Mouse (Mus musculus): Measurements from ENCODE around the gene Rpl7a.
"Not testable (repeated sequence)": the region's sequence is repeated elsewhere in the genome, so short reads cannot be mapped to it uniquely, and the experiment has no call there.

The Rpl7a gene

DNA sequence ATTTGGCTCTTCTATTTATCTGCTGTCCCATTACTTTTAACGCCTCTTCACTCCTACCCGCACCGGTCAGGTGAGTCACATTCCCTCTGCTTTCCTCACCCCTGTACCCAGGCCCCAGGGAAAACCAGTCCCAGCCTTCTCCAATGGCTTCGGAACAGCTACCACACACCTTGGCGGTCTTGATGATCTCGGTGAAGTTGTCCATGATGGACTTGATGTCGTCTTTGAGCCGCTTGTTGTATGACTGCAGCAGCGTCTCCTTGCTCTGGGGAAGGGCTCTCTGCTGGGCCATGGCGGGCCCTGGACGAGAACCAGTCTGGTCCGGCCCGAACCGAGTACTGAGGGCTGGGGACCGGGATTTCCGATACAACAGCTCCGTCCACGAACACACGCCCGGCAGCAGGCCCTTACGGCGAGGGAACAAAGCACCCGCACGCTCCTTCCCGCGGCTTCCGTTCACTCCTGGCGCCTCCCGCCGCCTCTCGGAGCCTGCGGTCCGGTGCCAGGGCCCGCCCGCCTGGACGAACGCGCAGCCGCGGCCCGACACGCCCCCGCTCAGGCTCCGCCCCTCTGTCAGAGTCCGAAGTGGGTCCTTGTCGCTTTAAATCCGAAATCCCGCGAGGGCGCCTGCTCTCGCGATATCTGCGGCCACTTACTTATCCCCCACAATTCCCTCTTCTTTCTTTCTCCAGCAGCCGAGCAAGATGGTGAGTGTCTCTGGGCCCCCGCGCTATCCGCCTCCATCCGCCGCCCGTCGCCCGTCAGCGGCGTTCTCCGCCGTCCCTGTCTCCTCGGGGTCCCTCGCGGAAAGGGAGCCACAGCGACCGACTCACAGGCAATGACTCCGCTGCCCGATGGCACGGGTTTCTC lies at the start of gene Rpl7a, which contains the start of gene Med22:
Gene Rpl7a, plus strand, starts transcription at position 641 of the 870 bp plus-strand sequence.
Gene Med22, minus strand, starts transcription at position 554 of the 870 bp plus-strand sequence.
- DNase-seq: peak; percentile 100

DNA sequence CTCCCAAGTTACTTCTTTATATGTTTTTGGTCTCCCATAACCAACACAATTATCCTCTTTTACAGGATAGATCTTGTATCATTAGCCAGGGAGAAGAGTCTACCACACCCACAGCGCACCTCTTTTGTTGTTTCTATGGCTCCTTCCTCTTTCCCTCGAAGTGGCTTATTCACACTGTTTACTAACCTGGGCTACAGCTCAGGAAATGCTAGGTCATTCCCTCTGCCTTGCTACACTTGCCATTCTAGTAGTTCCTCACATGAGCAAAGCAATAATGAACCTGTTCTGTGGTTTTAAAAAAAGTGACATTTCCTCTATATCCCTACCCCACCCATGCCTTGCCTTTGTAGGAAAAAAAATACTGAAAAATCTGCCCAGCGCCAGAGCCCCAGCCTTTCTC lies 47.7 kb upstream of the Rpl7a start:
- no peak for DNase-seq

DNA sequence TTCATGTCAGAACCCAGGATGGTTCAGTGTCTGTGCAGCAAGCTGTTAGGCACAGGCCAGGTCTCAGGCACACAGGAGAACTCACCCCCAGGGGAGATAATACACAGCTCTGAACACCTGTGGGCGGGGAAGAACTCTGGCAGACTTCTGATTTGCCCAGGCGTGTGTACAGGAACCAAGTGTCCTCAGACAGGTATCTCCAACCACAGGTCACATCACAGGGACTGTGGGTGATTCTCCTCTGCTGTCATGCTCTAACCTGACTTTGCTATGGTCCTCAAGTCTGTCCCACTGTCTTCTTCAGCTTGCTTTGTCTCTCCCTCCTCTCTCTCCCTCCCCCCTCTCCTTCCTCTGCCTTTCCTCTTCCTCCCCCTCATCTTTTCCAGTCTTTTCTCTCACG lies 45.7 kb upstream of the Rpl7a start, which contains the start of gene Abo:
Gene Abo, minus strand, starts transcription at position 101 of the 400 bp plus-strand sequence.
- DNase-seq: no peak

DNA sequence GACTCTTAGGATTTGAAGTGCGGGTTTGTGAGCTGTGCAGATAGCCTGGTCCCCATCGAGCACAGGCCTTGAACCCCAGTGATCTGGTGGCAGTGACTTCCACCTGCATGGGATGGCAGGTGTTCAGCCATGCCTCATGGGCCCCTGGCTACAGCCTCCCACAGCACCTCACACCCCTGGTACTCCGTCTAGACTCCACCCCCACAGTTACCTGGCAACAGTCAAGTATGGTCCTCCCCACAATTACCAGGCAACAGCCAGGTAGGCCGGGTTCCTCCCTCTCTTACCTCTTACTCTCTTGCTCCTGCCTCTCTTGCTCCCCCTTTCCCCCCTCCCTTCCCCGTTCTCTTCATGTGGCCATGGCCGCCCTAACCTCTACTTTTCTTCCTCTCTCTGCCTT lies 39.9 kb upstream of the Rpl7a start:
- no peak for DNase-seq

DNA sequence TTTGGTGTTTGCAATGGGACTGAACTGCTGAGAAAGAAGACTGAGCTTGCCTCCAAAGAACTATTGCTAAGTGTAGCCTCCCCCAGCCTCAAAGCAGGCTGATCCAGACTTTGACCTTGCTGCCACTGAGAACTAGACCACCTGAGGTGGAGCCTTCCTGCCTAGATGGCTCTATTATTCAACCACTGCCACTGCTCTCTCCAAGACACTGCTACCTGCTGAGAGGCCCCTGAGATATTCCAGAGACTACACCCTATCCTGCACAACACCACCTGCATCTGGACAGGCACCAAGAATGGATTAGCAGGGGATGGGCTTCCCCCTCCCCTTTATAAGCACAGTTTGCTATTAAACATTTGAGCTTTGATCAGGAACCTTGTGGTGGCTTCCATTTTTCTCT lies 32.0 kb upstream of the Rpl7a start:
- DNase-seq: no peak

DNA sequence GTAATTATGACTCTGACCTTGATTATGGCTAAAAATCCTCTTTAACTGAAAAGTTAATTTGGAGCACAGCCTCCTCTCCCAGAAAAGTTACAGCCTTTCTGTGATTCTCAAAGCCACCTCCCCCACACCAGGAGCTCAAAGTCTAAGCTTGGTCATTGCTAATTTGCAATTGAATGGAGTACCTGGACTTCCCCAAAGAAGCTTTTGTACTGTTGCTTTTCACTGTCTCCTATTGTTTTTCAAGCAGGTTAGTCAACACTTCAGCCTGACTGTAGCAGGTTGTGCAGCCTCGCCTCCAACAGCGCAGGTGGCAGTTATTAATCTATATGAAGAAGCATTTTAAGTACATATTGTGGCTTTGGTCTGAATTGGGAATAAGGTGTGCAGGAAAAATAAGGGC lies 25.0 kb upstream of the Rpl7a start:
- DNase-seq: not testable (repeated sequence)

DNA sequence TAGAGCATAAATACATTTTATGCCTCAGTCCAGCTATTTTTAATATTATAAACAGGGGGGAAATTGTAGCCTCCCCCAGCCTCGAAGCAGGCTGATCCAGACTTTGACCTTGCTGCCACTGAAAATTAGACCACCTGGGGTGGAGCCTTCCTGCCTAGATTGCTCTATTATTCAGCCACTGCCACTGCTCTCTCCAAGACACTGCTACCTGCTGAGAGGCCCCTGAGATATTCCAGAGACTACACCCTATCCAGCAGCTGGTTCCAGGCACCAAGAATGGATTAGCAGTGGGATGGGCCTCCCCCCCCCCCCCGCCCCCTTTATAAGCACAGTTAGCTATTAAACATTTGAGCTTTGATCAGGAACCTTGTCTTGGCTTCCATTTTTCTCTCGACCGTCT lies 24.4 kb upstream of the Rpl7a start:
- DNase-seq: not testable (repeated sequence)

DNA sequence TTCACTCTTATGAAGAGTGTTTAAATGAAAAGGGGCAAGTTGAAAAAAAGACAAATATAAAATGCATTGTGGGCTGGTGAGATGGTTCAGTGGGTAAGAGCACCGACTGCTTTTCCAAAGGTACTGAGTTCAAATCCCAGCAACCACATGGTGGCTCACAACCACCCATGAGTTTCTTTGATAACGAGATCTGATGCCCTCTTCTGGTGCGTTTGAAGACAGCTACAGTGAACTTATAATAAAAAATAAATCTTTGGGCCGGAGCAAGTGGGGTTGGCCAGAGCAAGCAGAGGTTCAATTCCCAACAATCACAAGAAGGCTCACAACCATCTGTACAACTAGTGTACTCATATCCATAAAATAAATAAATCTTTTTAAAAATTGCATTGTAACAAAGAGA lies 14.7 kb upstream of the Rpl7a start:
- DNase-seq: no peak

DNA sequence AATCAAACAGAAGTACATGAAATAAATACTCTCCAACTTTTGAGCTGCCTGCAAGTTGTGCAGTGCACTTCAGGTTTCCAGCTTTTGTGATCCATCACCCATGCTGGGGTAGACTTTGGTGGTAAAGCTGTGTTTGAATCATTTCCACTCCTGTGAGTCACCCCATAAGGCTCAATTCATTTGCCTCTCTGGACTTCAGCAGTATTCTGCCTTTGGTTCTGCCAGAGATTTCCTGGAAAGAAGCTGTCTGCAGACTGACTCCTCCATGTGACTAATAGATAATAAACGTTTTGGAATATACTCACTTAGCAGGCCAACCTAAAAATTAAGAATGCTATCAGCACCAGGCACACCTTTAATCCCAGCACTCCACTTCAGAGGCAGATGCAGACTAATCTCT lies 9.8 kb upstream of the Rpl7a start:
- DNase-seq: peak; percentile 0

DNA sequence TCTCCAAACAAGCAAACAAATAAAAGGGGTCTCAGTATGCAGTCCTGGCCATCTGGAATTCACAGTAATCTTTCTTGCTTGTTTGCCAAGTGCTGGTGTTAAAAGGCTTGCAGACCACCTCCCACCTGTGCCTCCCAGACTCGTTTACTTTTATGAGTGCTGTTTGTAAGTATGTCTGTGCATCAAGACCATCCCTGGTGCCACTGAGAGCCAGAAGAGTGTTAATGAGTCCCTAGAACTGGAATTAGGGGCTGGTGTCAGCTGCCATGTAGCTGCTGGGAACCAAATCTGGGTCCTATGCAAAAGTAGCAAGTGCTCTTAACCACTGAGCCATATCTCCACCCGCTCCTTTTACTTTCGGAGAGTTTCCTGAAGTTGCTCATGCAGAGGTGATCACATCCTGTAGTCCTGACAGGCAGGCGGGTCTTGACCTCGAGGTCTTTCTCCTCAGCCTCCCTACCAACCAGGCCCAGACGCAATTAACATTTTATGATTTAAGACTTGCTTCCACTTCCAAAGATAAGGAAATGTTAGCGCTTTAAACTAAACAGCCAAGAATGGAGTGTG lies 8.6 kb upstream of the Rpl7a start:
- peak; percentile 6 for DNase-seq

DNA sequence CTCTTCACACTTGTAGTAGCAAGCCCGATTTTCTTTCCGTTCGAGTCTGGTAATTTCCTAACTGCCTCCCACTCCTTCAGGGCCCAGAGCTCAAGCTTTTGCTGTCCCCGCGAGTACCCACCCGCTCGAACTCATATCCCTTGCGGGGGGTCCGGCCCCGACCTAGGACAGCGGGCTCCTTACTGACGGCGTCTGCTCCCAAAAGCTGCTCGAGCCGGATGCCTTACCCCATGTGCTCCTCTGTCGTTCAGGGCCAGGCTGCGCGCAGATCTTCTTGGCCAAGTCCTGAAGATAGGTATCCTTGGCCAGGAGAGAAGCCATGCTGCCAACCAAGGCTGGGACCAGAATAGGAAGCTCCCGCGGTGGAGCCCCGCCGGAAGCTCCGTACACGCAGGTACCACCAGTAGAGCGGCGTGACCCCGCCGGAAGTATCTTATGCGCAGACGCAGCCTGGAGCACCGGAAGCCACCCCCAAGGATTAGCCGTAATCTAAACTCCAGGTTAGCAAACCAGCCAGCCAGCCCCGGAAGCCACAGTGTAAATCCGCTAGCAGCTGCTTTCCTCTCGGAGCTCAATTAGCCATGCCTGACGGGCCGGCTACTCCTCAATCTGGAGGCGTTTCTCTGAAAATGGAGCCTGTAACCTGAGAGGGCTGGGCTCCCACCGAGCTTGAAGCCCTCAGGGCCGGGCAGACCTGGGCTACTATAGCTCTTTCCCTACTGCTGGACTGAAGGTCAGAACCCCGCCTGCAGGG lies 7.9 kb upstream of the Rpl7a start, which contains the start of gene Surf6:
Gene Surf6, minus strand, starts transcription at position 413 of the 754 bp plus-strand sequence.
- DNase-seq: peak; percentile 96

DNA sequence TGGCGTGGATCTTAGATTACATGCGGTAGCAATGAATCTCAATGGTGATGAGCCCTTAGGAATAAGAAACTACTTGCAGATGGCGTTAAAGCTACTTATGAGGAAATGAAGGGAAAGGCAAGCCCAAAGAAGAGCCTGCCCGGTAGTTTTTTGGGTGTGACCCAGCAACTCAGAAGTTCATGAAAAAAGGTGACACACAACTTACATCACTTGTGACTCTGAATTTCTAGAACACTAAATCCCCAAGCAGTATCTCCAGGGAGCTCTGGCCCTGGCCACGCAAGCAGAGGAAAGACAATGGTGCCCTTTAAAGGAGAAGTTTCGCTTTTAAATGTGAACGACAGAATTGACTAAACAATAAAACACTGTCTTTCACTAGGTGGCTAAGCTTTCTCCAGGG lies 7.3 kb upstream of the Rpl7a start:
- DNase-seq: no peak

DNA sequence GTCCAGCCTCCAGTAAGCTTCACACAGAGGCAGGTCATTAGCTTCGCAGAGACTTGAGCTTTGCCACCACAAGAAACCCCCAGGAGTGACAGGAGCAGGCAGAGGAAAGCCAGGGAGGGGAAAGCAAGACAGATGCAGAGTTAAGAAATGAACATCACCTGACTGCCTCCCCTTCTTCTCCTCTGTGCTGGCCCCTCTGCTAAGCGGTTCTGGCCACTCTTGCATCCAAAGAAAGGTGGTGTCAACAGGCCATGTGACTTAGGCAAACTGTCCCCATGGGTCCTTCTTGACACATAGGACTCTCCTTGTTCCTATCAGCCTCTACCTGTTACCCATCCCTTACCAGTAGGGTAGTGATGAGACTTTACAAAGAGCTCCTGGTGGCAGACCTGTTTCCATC lies 4.6 kb upstream of the Rpl7a start:
- DNase-seq: no peak

DNA sequence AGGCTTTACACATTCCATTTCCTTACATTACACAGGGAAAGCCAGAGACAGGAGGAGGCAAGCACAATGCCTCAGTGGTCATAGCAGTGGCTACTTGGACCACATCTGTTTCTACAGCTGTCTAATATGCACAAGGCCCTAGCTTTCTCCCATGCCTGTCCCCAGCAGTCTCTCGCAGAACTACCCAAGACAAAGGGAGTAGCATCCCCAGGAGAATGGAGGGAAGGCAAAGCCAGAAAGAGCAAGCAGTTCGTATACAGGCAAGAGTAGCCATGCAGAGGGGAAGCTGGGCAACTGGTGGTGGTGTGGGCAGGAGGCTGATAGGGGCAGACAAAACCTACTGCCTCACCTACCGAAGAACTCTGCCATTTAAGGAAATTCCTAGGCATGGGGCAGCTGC lies 4.1 kb upstream of the Rpl7a start:
- DNase-seq: no peak

DNA sequence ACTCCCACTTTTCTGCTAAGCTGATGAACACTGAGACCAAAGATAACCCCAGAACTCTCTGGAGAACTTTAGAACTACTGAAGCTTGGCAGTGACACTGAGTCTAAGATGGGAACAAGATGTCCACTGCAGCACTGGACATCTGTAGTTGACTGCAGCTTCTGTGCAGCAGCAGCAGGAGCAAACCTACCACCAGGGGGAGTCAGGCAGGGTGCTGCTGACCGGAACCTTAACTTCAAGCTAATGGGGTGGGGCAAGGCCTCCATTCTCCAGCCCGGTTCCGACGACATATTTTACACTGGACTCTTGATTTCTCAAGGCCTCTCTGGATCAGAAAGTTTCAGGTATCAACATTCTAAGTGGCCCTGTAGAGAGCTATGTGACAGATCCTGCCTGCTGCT lies 3.5 kb upstream of the Rpl7a start:
- peak; percentile 76 for DNase-seq

DNA sequence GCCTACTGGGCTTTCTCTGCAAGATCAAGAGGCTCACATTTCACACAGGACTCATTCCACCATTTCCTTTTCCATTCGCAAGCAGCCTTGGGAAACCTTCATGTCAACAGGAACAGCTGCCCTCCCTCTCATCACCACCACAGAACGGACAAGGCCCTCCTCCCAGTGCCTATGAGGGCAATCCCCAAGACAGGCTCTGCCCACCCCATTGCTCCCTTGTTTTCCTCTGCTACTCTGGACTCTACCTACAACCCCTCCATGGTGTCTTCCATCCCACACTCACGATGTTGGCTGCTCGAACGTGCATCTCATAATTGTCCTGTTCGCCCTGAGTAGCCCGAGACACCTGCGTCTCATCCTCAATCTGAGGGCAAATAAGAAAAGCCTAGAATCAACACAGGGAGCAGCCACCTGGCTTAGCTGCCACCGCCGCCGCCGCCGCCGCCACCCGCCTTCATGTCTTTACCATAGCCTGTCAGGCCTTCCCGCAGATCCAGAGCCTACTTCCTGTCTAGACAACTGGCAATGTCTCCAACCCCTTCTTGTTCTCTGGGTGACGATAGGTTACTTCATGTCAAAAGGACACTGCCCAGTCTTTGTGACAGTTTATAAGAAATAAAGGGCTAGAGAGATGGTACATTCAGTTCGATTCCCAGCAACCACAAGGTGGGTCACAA lies 1.7 kb upstream of the Rpl7a start:
- DNase-seq: no peak

DNA sequence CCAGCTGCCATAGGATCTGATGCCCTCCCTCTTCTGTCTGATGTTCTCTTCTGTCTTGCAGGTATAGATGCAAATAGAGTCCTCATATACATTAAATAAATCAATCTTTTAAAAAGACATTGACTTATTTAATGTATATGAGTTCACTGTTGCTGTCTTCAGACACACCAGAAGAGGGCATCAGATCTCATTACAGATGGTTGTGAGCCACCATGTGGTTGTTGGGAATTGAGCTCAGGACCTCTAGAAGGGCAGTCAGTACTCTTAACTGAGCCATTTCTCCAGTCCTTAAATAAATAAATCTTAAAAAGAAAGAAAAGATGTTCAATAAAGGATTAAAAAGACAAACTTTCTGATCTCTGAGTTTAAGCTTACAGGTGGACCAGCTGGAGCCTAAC lies 1.2 kb upstream of the Rpl7a start:
- DNase-seq: no peak

DNA sequence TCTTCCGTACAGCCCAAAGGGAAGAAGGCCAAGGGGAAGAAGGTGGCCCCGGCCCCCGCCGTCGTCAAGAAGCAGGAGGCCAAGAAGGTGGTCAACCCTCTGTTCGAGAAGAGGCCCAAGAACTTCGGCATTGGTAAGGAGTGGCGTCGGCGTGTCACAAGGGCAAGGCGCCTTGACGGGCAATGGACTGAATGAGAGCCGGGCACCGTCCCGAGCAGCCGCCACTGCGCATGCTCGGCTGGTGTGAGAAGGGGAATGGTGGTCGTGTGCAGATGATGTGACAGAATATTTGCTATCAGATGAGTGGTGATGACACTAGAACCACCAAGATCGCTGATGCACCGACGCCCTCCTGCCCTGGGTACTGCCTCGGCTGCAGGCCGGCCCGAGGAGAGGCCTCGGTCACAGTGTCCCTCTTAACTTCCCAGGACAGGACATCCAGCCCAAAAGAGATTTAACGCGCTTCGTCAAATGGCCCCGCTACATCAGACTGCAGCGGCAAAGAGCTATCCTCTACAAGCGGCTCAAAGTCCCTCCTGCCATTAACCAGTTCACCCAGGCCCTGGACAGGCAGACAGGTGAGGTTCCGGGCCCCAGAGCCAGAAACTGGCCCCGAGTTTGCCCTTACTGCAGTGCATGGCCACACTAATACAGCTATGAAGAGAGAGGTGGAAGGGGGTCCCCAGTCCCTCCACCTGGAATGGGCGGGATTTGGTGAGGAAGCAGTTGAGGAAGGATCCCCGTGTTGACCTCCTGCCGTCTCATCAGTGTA lies 616 bp downstream of the Rpl7a start:
- peak; percentile 77 for DNase-seq

DNA sequence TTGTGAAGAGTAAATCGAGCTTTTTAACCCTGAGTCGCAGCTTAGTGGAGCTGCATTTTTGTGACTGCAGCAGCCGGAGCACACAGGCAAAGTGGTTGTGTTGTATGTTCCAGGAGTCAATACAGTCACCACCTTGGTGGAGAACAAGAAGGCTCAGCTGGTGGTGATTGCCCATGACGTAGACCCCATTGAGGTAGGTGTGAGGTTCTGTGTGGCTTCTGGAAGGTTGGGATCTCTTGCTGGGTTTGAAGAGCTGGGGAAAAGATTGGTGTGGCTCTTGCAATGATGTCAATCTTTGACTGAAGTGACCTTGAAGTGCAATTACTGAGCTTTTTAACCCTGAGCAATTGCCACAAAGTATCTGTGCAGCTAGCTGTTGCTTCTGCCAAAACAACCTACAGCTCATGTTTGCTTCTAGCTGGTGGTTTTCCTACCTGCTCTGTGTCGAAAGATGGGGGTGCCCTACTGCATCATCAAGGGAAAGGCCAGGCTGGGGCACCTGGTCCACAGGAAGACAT lies 1.7 kb downstream of the Rpl7a start:
- no peak for DNase-seq

DNA sequence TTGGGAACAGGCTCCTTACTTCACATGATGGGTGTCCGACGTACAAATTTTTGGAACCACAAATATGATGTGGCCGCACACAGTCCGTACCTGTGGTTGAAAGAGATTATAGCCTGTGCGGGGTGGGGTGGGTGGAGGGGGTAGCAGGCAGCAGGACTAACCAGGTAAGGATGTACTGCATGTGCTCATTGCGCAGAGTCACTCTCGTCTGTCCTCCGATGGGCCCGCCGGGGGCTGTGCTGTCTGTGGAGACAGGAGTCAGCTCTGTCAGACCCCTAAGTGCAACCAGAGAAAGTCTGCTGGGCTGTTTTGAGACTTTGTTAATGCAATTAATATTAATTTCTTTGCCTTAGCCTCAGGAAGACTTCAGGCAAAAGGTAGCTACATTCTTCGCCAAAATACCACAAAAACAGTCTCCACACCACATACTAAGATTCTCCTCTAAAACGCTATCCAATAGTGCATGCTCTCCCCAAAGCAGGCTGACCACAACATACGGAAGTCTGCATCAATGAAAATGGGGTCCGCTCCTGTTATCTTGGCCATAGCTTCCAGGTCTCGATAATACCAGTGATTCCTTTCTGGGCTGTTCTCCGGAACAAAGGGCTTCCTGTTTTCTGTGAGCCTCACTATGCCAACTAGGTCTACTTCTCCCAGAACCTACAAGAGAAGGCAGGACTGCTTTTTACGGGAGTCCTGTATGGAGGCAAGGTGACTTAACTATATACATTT lies 3.0 kb downstream of the Rpl7a start:
- no peak for DNase-seq
